In genomic region chr16:41408850-41409249, GRCm38 (mm10) we compare ENCODE assay signal across 16 mouse cellular contexts.
A peak's percentile ranks its signal among the peaks of the same experiment; 100 is the strongest.
DNase-seq lines count a peak whose midpoint lies in the region; ATAC-seq and TF ChIP-seq lines count a peak whose summit lies in the region.
"Had no signal": no experiment of that assay in that cellular context is flagged by ENCODE, and none has a peak within 500 bp of the region (broad histone marks: within the 10 kb centered on the region; RNA-seq: fewer than 3 reads in every experiment).

No protein-coding gene starts in this region.

- H3K4me1 ChIP-seq in intestine, postnatal 0 days (replicated peaks; ENCODE audit: control insufficient read depth, insufficient read depth, low read length) = no peaks in the 10 kb centered on the region
- no peaks in the 10 kb centered on the region for H3K4me1 ChIP-seq in intestine, embryonic 15.5 days (replicated peaks)
- H3K4me1 ChIP-seq in MEL (ENCODE audit: control insufficient read depth in 1 of 2, insufficient read depth in 2 of 2, low read length in 2 of 2) = no peaks in the 10 kb centered on the region
- H3K4me1 ChIP-seq in liver, postnatal 0 days (ENCODE audit: insufficient read depth) = no peaks in the 10 kb centered on the region
- H3K4me1 ChIP-seq: heart, embryonic 13.5 days; hindbrain, embryonic 12.5 days; stomach, embryonic 15.5 days had no signal

- no peak overlapping the region for H3K9ac ChIP-seq in intestine, postnatal 0 days (ENCODE audit: low read depth, low read length)
- no peak overlapping the region for H3K9ac ChIP-seq in intestine, embryonic 15.5 days
- no peak overlapping the region for H3K9ac ChIP-seq in MEL (ENCODE audit: control insufficient read depth, low read depth, low read length, poor library complexity, severe bottlenecking)
- H3K9ac ChIP-seq in liver, postnatal 0 days (replicated peaks) = no peak overlapping the region
- H3K9ac ChIP-seq: heart, embryonic 13.5 days; hindbrain, embryonic 12.5 days; stomach, embryonic 15.5 days had no signal

- H3K27ac ChIP-seq in intestine, postnatal 0 days (ENCODE audit: low read depth, low read length) = no peak overlapping the region
- H3K27ac ChIP-seq in intestine, embryonic 15.5 days = no peak overlapping the region
- H3K27ac ChIP-seq in MEL (ENCODE audit: control insufficient read depth, low read depth, low read length) = no peak overlapping the region
- H3K27ac ChIP-seq in liver, postnatal 0 days (ENCODE audit: low read depth) = no peak overlapping the region
- H3K27ac ChIP-seq: heart, embryonic 13.5 days; hindbrain, embryonic 12.5 days; stomach, embryonic 15.5 days had no signal

- TF ChIP-seq RAD21 in MEL (IDR thresholded peaks at IDR 0.05; ENCODE audit: low read depth, low read length) = no peak

- ATAC-seq in intestine, postnatal 0 days = no peak
- ATAC-seq in intestine, embryonic 15.5 days = no peak
- ATAC-seq in liver, postnatal 0 days = no peak
- ATAC-seq: forebrain, embryonic 16.5 days had no signal

- H3K4me2 ChIP-seq in intestine, postnatal 0 days (replicated peaks; ENCODE audit: low read depth) = no peak overlapping the region
- no peak overlapping the region for H3K4me2 ChIP-seq in intestine, embryonic 15.5 days (replicated peaks)
- H3K4me2 ChIP-seq in liver, postnatal 0 days (ENCODE audit: low read depth, low read length) = no peak overlapping the region
- H3K4me2 ChIP-seq: heart, embryonic 13.5 days; hindbrain, embryonic 12.5 days; liver, embryonic 11.5 days; midbrain, embryonic 11.5 days; stomach, embryonic 15.5 days had no signal

- 0 out of 2 replicates have a peak, but pooled peaks have one; percentile 8 for TF ChIP-seq CTCF in intestine, postnatal 0 days (IDR thresholded peaks at IDR 0.05; ENCODE audit: low read depth)
- TF ChIP-seq CTCF in MEL (IDR thresholded peaks at IDR 0.05 in 2 of 3, conservative IDR thresholded peaks at IDR 0.05 in 1 of 3; ENCODE audit: control insufficient read depth in 1 of 3, insufficient read depth in 1 of 3, low read depth in 2 of 3, low read length in 3 of 3, poor library complexity in 1 of 3, severe bottlenecking in 1 of 3) = peak in 1 of 3 experiments; percentile 13; a peak in 2 of 6 replicates
- no peak for TF ChIP-seq CTCF in liver, postnatal 0 days (IDR thresholded peaks at IDR 0.05; ENCODE audit: low read depth)

- TF ChIP-seq POLR2A in MEL (IDR thresholded peaks at IDR 0.05; ENCODE audit: control insufficient read depth in 1 of 2, insufficient read depth in 1 of 2, low read depth in 1 of 2, low read length in 2 of 2, poor library complexity in 1 of 2) = no peak

- peak; percentile 2 for DNase-seq in MEL (ENCODE audit: low read depth, low spot score)
- DNase-seq in adrenal gland, postnatal 25 days = peak; percentile 1
- peak; percentile 1 for DNase-seq in kidney, postnatal 14 days
- DNase-seq in thymus, postnatal 36 days = no peak
- DNase-seq in liver, postnatal 0 days = no peak
- no peak for DNase-seq in adipocyte (ENCODE audit: low spot score)
- DNase-seq: B cell, adult 2 months; cerebellum, postnatal 36 days had no signal

- H3K27me3 ChIP-seq in intestine, postnatal 0 days (replicated peaks; ENCODE audit: control insufficient read depth, insufficient read depth, low read length) = no peaks in the 10 kb centered on the region
- no peaks in the 10 kb centered on the region for H3K27me3 ChIP-seq in intestine, embryonic 15.5 days (replicated peaks)
- no peaks in the 10 kb centered on the region for H3K27me3 ChIP-seq in MEL (ENCODE audit: control insufficient read depth in 1 of 2, insufficient read depth in 2 of 2, low read length in 2 of 2)
- H3K27me3 ChIP-seq in liver, postnatal 0 days (ENCODE audit: insufficient read depth, low read length) = no peaks in the 10 kb centered on the region
- H3K27me3 ChIP-seq: heart, embryonic 13.5 days; hindbrain, embryonic 12.5 days; stomach, embryonic 15.5 days had no signal

- H3K36me3 ChIP-seq in intestine, postnatal 0 days (ENCODE audit: control insufficient read depth, insufficient read depth) = no peaks in the 10 kb centered on the region
- H3K36me3 ChIP-seq in intestine, embryonic 15.5 days = no peaks in the 10 kb centered on the region
- no peaks in the 10 kb centered on the region for H3K36me3 ChIP-seq in MEL (ENCODE audit: control insufficient read depth in 1 of 2, insufficient read depth in 2 of 2, low read length in 2 of 2)
- H3K36me3 ChIP-seq in liver, postnatal 0 days (replicated peaks; ENCODE audit: insufficient read depth, low read length) = no peaks in the 10 kb centered on the region
- H3K36me3 ChIP-seq: heart, embryonic 13.5 days; hindbrain, embryonic 12.5 days; stomach, embryonic 15.5 days had no signal

- no peak for TF ChIP-seq EP300 in MEL (IDR thresholded peaks at IDR 0.05; ENCODE audit: low read depth in 1 of 2, low read length in 2 of 2)
- TF ChIP-seq EP300 in liver, postnatal 0 days (IDR thresholded peaks at IDR 0.05; ENCODE audit: low read depth) = no peak

- no peak overlapping the region for H3K4me3 ChIP-seq in intestine, postnatal 0 days (ENCODE audit: low read depth, low read length)
- H3K4me3 ChIP-seq in intestine, embryonic 15.5 days (replicated peaks) = no peak overlapping the region
- no peak overlapping the region for H3K4me3 ChIP-seq in MEL (ENCODE audit: control insufficient read depth in 1 of 2, insufficient read depth in 1 of 2, low read depth in 2 of 2, low read length in 2 of 2)
- H3K4me3 ChIP-seq in liver, postnatal 0 days (ENCODE audit: low read depth, low read length) = no peak overlapping the region
- H3K4me3 ChIP-seq: heart, embryonic 13.5 days; hindbrain, embryonic 12.5 days; stomach, embryonic 15.5 days had no signal

- H3K79me2 ChIP-seq in MEL (ENCODE audit: control insufficient read depth, insufficient read depth, low read length, poor library complexity) = no peaks in the 10 kb centered on the region

- no peaks in the 10 kb centered on the region for H3K9me3 ChIP-seq in intestine, postnatal 0 days (ENCODE audit: control insufficient read depth)
- no peaks in the 10 kb centered on the region for H3K9me3 ChIP-seq in intestine, embryonic 15.5 days
- no peaks in the 10 kb centered on the region for H3K9me3 ChIP-seq in MEL (replicated peaks; ENCODE audit: insufficient read depth, low read length)
- no peaks in the 10 kb centered on the region for H3K9me3 ChIP-seq in liver, postnatal 0 days (ENCODE audit: low read length)
- H3K9me3 ChIP-seq: heart, embryonic 13.5 days; hindbrain, embryonic 12.5 days; stomach, embryonic 15.5 days had no signal

- WGBS in intestine, postnatal 0 days = 56% methylated on average over 7 of the region's 7 CpGs
- 53% methylated on average over 7 of the region's 7 CpGs for WGBS in intestine, embryonic 15.5 days
- 49% methylated on average over 7 of the region's 7 CpGs for WGBS in liver, postnatal 0 days (ENCODE audit: insufficient replicate concordance)

TF ChIP-seq in MEL, 35 proteins besides CTCF, POLR2A, EP300 and RAD21:
- TF ChIP-seq MAZ (IDR thresholded peaks at IDR 0.05; ENCODE audit: low read depth, low read length) = no peak
- no peak for TF ChIP-seq TCF12 (IDR thresholded peaks at IDR 0.05; ENCODE audit: low read depth, low read length)
- no peak for TF ChIP-seq MEF2A (IDR thresholded peaks at IDR 0.05; ENCODE audit: extremely low read depth, insufficient replicate concordance, low read depth, low read length, poor library complexity, severe bottlenecking)
- TF ChIP-seq TAL1 (IDR thresholded peaks at IDR 0.05; ENCODE audit: low read length) = no peak
- no peak for TF ChIP-seq SIN3A (IDR thresholded peaks at IDR 0.05; ENCODE audit: low read length)
- TF ChIP-seq RCOR1 (IDR thresholded peaks at IDR 0.05; ENCODE audit: low read depth, low read length) = no peak
- TF ChIP-seq USF1 (IDR thresholded peaks at IDR 0.05; ENCODE audit: low read depth, low read length) = no peak
- TF ChIP-seq TBP (IDR thresholded peaks at IDR 0.05; ENCODE audit: low read depth, low read length) = no peak
- TF ChIP-seq USF2 (IDR thresholded peaks at IDR 0.05; ENCODE audit: borderline replicate concordance in 1 of 2, insufficient read depth in 1 of 2, low read depth in 1 of 2, low read length in 2 of 2) = no peak
- no peak for TF ChIP-seq POLR2AphosphoS2 (IDR thresholded peaks at IDR 0.05; ENCODE audit: low read length)
- no peak for TF ChIP-seq ZNF384 (IDR thresholded peaks at IDR 0.05; ENCODE audit: low read depth, low read length)
- no peak for TF ChIP-seq KAT2A (conservative IDR thresholded peaks at IDR 0.05; ENCODE audit: low read depth, low read length)

Comparison
In these comparisons a context has a peak if more than half of its experiments do, and no peak if none do; other contexts are left out.
1. DNase-seq: peak in MEL (single experiment), adrenal gland, postnatal 25 days (single experiment) and kidney, postnatal 14 days (single experiment); none in thymus, postnatal 36 days (0 of 2), liver, postnatal 0 days (single experiment) and adipocyte (single experiment).